Mouse (Mus musculus) kidney, adult 2 months (tissue): ENCODE results near the gene Gm43552. TPM values are rescaled to one million over a fixed set of nuclear protein-coding genes. Genes with fewer than 3 reads are reported as not detected.
"Not testable (repeated sequence)": the region's sequence is repeated elsewhere in the genome, so short reads cannot be mapped to it uniquely, and the experiment has no call there.

ENCODE experiments used
- DNase-seq: peaks from one replicate; pipeline ENCODE4 v3.0.0; 2021
- H3K27ac ChIP-seq: fragments of 200-500 bp; 2 replicates; pipeline ENCODE4 v1.5.1; 2012; ENCODE audit warnings: low read depth, low read length, control low read depth, inconsistent platforms; ENCODE audit not compliant: insufficient read depth
- H3K27me3 ChIP-seq: fragments of 200-500 bp; replicated peaks from 2 replicates; pipeline ENCODE4 v1.6.1; 2012; ENCODE audit warnings: mild to moderate bottlenecking, moderate library complexity, low read length, inconsistent platforms; ENCODE audit not compliant: control insufficient read depth, insufficient read depth
- H3K36me3 ChIP-seq: fragments of 200-500 bp; 2 replicates; pipeline ENCODE4 v1.6.1; 2012; ENCODE audit warnings: mild to moderate bottlenecking, moderate library complexity, low read length, inconsistent platforms; ENCODE audit not compliant: control insufficient read depth, insufficient read depth
- H3K4me1 ChIP-seq: fragments of 200-500 bp; 2 replicates; pipeline ENCODE4 v1.6.1; 2011; ENCODE audit warnings: low read length; ENCODE audit not compliant: control insufficient read depth, insufficient read depth
- H3K4me3 ChIP-seq: fragments of 200-500 bp; 2 replicates; pipeline ENCODE4 v1.5.1; 2011; ENCODE audit warnings: mild to moderate bottlenecking, low read depth, low read length, control low read depth; ENCODE audit not compliant: insufficient read depth
- CTCF ChIP-seq: fragments of 200-500 bp; conservative IDR thresholded peaks from 2 replicates; pipeline ENCODE4 v1.5.1; 2011; ENCODE audit warnings: low read depth, mild to moderate bottlenecking, control low read depth, low read length, moderate library complexity, mixed read lengths; ENCODE audit not compliant: insufficient read depth, insufficient read length
- POLR2A ChIP-seq: fragments of 200-500 bp; IDR thresholded peaks from one replicate; pipeline ENCODE4 v1.6.1; 2011; ENCODE audit warnings: low read depth, low read length, control low read depth
- WGBS: fragments of 180-500 bp; shearing (Covaris S2); methylation state at CpG from one replicate; pipeline ENCODE4 v1.1.7; 2018; 5-methylcytosine and 5-hydroxymethylcytosine counted together
- polyA plus RNA-seq: library from polyadenylated mRNA; depleted of rRNA; stranded (reverse); fragments of >200 nt; gene quantifications from 2 replicates; pipeline ENCODE4 v1.2.3, GENCODE M21; 2012

The Gm43552 gene
- polyA plus RNA-seq, 1 experiment, result not detected

DNA sequence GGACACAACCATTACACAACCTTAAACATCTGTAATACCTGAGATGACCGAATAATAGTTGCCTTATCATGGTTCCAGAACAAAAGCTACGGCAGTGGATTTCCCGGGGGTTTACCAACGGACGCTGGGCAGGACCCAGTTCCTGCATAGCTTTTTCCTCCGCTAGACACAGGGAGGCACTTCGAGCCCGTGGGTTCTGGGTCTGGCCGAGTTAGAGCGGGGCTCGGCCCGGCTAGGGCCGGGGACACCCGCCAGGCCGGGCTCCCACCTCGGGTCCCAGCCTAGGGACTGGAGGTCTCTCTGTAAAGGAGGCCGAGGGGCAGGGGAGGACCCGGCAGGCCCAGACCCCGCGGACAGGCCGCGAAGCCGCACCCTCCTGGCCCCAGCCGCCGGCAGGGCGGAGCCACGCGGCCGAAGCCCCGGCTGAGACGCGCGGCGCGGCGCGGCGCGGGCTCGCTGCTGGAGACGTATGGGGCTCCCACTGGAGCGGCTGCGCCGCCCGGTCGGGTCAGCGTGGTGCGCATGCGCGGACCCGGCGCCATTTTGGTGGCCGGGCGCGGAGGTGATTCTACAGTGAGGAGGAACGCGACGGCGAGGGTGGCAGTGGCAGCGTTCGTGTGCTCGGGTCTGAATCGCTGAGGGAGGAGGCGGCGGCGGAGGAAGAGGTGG is 44.3 kb upstream of the Gm43552 start, which contains the start of the genes Smim14 and Ube2k:
Gene Smim14, minus strand, starts transcription at position 434 of the 669 bp plus-strand sequence.
Gene Ube2k, plus strand, starts transcription at position 483 of the 669 bp plus-strand sequence.
- Histone ChIP-seq H3K27ac (peak within 1 kb of the TSS; percentile 94), H3K4me3 (peak within 1 kb of the TSS; percentile 81), H3K27me3 (no peaks in the 10 kb centered on the region), H3K4me1 (no peaks in the 10 kb centered on the region; the same call in 1 of the 2 replicates), H3K36me3 (no peaks in the 10 kb centered on the region)
- 1% methylated on average over 66 of the region's 66 CpGs for WGBS
- TF ChIP-seq POLR2A (peak; percentile 50), CTCF (0 out of 2 replicates have a peak, but pooled peaks have one; percentile 21)
- peak; percentile 95 for DNase-seq

DNA sequence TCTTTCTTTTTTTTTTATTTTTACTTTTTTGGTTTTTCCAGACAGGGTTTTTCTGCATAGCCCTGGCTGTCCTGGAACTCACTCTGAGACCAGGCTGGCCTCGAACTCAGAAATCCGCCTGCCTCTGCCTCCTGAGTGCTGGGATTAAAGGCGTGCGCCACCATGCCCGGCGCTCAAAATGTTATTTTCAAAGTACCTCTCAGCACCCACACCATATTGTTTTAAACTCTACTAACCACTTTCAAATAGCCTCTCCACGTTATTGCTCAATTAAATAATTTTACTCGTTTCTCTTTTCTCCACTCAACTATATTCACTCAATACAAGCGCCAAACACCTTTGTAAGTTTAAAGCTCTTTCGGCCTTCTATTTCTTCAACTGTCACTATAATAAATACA is 43.4 kb upstream of the Gm43552 start:
- H3K36me3 ChIP-seq, H3K4me1 ChIP-seq, H3K27me3 ChIP-seq, DNase-seq: not testable (repeated sequence)
- Histone ChIP-seq H3K4me3 (peak overlapping the region; percentile 81; the same call in 1 of the 2 replicates), H3K27ac (peak overlapping the region; percentile 74; the same call in 1 of the 2 replicates)
- WGBS, result 76% methylated on average over 10 of the region's 10 CpGs

DNA sequence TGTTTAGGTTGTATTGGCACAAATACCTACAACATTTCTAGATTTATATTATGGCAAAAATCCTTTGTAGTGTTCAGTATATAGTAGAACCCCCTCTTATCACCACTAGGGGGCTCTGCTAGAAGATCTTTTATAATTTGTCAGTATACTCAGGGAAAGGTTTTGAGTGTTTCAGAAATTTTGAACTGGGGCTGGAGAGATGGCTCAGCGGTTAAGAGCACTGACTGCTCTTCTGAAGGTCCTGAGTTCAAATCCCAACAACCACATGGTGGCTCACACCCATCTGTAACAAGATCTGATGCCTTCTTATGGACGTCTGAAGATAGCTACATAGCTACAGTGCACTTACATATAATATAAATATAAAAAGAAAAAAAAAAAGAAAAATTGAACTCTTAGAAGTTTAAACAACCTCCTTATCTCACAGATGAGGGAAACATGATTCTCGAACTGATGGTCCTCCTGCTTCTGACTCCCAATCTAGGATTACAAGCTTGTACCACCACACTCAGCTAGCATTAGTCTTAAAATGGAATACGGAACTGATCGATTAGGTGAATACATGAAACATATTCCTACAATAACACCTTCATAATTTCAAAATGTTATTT is 42.9 kb upstream of the Gm43552 start:
- H3K4me1 ChIP-seq, result no peaks in the 10 kb centered on the region; the same call in 1 of the 2 replicates
- DNase-seq, result peak; percentile 74
- WGBS, result 55% methylated on average over 5 of the region's 5 CpGs
- H3K4me3 ChIP-seq, result no peak overlapping the region
- H3K27ac ChIP-seq, result no peak overlapping the region
- H3K27me3 ChIP-seq, result no peaks in the 10 kb centered on the region
- TF ChIP-seq CTCF (no peak), POLR2A (no peak)
- H3K36me3 ChIP-seq, result no peaks in the 10 kb centered on the region

DNA sequence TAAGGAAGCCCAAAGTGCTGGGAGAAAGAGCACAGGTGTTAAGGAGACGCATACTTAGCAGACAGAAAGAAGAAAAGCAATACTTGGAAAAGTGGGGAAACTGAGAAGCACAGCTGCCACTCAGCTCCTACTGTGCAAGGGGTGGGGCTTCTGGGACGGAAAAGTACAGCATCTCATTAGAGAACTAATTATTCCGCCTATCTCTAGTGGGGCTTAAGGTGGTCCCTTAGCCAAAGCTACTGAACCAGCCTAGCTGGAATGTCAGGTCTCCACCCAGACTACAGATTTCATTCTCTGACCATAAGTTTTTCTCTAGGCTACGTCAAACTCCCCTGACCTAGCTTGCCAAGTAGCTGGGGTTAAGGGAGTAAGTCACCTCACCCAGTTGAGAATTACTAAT is 41.9 kb upstream of the Gm43552 start:
- 65% methylated on average over 4 of the region's 4 CpGs for WGBS

DNA sequence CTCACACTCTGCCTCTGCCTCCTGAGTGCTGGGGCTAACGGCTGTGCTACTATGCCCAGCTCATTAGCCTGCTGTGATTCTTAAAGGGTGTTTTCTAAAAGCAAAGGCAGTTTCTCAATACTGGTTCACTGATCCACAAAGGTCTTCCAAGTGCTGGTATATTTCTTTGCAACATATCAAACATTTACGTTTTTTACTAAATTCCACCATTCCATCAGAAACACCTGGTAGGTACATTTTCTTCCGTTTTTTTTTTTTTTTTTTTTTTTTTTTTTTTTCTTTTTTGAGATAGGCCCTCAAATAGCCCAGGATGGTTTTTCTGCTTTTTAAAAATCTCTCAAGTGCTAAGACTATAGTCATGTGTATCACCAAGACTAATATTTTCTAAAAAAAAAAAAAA is 38.6 kb upstream of the Gm43552 start:
- WGBS, result 77% methylated on average over 3 of the region's 3 CpGs
- H3K36me3 ChIP-seq, result no peaks in the 10 kb centered on the region
- no peak for DNase-seq
- no peaks in the 10 kb centered on the region; the same call in 1 of the 2 replicates for H3K4me1 ChIP-seq
- H3K27ac ChIP-seq, result no peak overlapping the region
- H3K4me3 ChIP-seq, result no peak overlapping the region
- TF ChIP-seq CTCF, result no peak
- no peak for TF ChIP-seq POLR2A
- H3K27me3 ChIP-seq, result no peaks in the 10 kb centered on the region

More for the DNA sequence above, 41.9 kb upstream of the Gm43552 start:
- Histone ChIP-seq H3K27ac (no peak overlapping the region), H3K36me3 (no peaks in the 10 kb centered on the region), H3K27me3 (no peaks in the 10 kb centered on the region), H3K4me3 (no peak overlapping the region), H3K4me1 (no peaks in the 10 kb centered on the region; the same call in 1 of the 2 replicates)
- TF ChIP-seq POLR2A (no peak), CTCF (no peak)
- peak; percentile 23 for DNase-seq

DNA sequence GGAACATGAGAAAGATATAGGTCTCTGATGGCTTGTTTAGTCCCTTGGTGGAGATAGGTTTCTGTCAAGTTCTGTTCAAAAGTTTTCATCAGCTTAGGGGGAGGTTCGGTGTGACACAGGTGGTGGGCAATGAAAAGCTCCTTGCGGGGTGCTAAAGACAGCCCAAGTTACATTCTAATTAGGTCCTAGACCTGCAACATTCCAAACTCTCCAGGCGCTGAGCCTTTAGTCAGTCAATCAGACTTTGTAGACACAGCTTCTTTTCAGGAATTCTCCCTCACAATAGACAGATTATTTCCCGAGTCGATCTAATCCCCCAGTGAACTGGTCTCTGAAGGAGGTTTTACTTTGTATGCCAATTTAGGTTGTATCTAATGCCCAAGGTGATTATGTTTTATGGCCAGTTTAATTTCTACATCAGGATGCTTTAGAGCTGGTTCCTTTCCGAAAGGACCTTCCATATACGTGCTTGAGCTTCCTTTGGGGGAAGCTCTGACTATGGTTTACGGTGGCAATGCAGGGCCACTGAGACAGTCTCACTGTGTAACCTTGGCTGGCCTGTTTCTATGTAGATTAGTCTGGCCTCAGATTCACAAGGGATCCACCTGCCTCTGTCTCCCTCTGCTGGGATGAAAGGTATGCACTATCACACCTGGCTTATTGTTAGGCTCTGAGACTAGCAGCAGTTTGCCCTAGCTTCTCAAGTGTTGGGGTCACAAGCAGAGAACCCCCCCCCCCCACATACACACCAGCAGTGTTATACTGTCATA is 33.2 kb upstream of the Gm43552 start:
- Histone ChIP-seq H3K36me3 (no peaks in the 10 kb centered on the region), H3K4me3 (no peak overlapping the region), H3K27me3 (no peaks in the 10 kb centered on the region), H3K4me1 (no peaks in the 10 kb centered on the region), H3K27ac (no peak overlapping the region)
- TF ChIP-seq CTCF (peak; percentile 55), POLR2A (no peak)
- DNase-seq, result peak; percentile 25
- 39% methylated on average over 8 of the region's 8 CpGs for WGBS

DNA sequence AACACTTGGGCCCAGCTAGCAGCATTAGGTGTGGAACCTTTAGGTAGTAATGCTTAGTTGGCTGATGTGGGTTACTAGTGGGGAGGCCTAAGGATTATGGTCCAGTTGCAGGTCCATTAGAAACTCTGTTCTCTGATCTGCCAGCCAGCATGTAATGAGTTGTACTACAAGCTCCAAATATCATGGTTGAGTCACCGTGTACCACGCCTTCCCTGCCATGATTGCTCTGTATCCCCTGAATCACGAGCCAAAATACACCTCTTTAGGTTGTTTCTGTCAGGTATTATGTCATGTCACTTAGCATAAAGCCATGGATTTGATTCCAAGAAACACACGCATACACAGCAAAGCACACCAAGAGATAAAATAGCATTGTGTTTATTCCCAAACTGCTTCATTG is 32.2 kb upstream of the Gm43552 start:
- DNase-seq, result no peak
- no peaks in the 10 kb centered on the region for H3K36me3 ChIP-seq
- 71% methylated on average over 4 of the region's 4 CpGs for WGBS
- no peak overlapping the region for H3K4me3 ChIP-seq
- TF ChIP-seq POLR2A (no peak), CTCF (no peak)
- no peaks in the 10 kb centered on the region for H3K27me3 ChIP-seq
- no peak overlapping the region for H3K27ac ChIP-seq
- no peaks in the 10 kb centered on the region for H3K4me1 ChIP-seq
